Mouse (Mus musculus) liver, embryonic 14.5 days (tissue): Measurements from ENCODE around the gene Ppm1j. TPM values are rescaled to one million over a fixed set of nuclear protein-coding genes. Genes with fewer than 3 reads are reported as not detected.
"Not testable (repeated sequence)": the region's sequence is repeated elsewhere in the genome, so short reads cannot be mapped to it uniquely, and the experiment has no call there.

Source experiments
- ATAC-seq: fragments of 200-750 bp; cut with Nextera tagmentation; 2 replicates; pipeline ENCODE4 v1.8.0; 2017; ENCODE audit warnings: moderate number of reproducible peaks, mild to moderate bottlenecking, moderate library complexity; ENCODE audit not compliant: insufficient read depth
- DNase-seq, 3 experiments: peaks; one replicate each; pipeline ENCODE4 v3.0.0-alpha.2; 2012 to 2013; ENCODE audit warnings: low read depth in 3 of 3, low spot score in 3 of 3
- H3K27ac ChIP-seq: fragments of 300-500 bp; sonication (generic); 2 replicates; pipeline ENCODE4 v1.5.1; 2014; ENCODE audit warnings: moderate library complexity, mild to moderate bottlenecking, control low read depth, inconsistent platforms
- H3K27me3 ChIP-seq: fragments of 300-500 bp; sonication (generic); 2 replicates; pipeline ENCODE4 v1.6.1; 2014; ENCODE audit warnings: mild to moderate bottlenecking, low read length, moderate library complexity; ENCODE audit not compliant: control insufficient read depth, insufficient read depth
- H3K36me3 ChIP-seq: fragments of 300-500 bp; sonication (generic); replicated peaks from 2 replicates; pipeline ENCODE4 v1.6.1; 2014; ENCODE audit warnings: low read depth; ENCODE audit not compliant: control insufficient read depth, insufficient read depth
- H3K4me1 ChIP-seq, 2 experiments: fragments of 200-500 bp in 1 of 2; fragments of 300-500 bp in 1 of 2; sonication (generic) in 1 of 2; replicated peaks; 2 replicates each; pipeline ENCODE4 v1.6.1; 2012 to 2014; ENCODE audit warnings: antibody characterized with exemption in 1 of 2, inconsistent platforms in 1 of 2, low read length in 1 of 2; ENCODE audit not compliant: control insufficient read depth in 2 of 2, insufficient read depth in 2 of 2
- H3K4me2 ChIP-seq: fragments of 300-500 bp; sonication (generic); 2 replicates; pipeline ENCODE4 v1.6.1; 2014; ENCODE audit warnings: low read depth, mild to moderate bottlenecking, control low read depth, moderate library complexity
- H3K4me3 ChIP-seq, 2 experiments: fragments of 200-500 bp in 1 of 2; fragments of 300-500 bp in 1 of 2; sonication (generic) in 1 of 2; 2 replicates each; pipeline ENCODE4 v1.5.1; 2012 to 2014; ENCODE audit warnings: low read depth in 2 of 2, low read length in 2 of 2, mild to moderate bottlenecking in 2 of 2, control low read depth in 1 of 2, inconsistent platforms in 1 of 2, moderate library complexity in 1 of 2; ENCODE audit not compliant: insufficient read depth in 1 of 2
- H3K9ac ChIP-seq: fragments of 300-500 bp; sonication (generic); replicated peaks from 2 replicates; pipeline ENCODE4 v1.6.1; 2014; ENCODE audit warnings: mild to moderate bottlenecking, control low read depth, moderate library complexity
- H3K9me3 ChIP-seq: fragments of 300-500 bp; sonication (generic); 2 replicates; pipeline ENCODE4 v1.6.1; 2016; ENCODE audit warnings: low read length, mixed read lengths; ENCODE audit not compliant: control insufficient read depth
- CTCF ChIP-seq: IDR thresholded peaks from 2 replicates; pipeline ENCODE4 v1.5.1; 2016; ENCODE audit warnings: antibody characterized with exemption, low read depth, control low read depth
- EP300 ChIP-seq: IDR thresholded peaks from 2 replicates; pipeline ENCODE4 v1.6.1; 2016; ENCODE audit warnings: antibody characterized with exemption, low read depth
- WGBS: fragments of 180-500 bp; shearing (Covaris S2); extraction: QIAGEN DNeasy Blood & Tissue Kit; methylation state at CpG from one replicate; pipeline ENCODE4 v1.1.7; 2014; ENCODE audit not compliant: insufficient replicate concordance; 5-methylcytosine and 5-hydroxymethylcytosine counted together
- polyA plus RNA-seq, 2 experiments: library from polyadenylated mRNA; depleted of rRNA in 1 of 2; stranded (reverse) in 1 of 2; unstranded in 1 of 2; fragments of >200 nt; fragmentation: Nextera tagmentation in 1 of 2; extraction: Ambion mirVana in 1 of 2; gene quantifications; 2 replicates each; pipeline versions ENCODE4 v1.2.1 to v1.2.3; 2012 to 2014

Gene Ppm1j
- polyA plus RNA-seq, 2 experiments, result 0.17 TPM; not detected in 1

- Histone ChIP-seq H3K4me1 (no peaks in the 10 kb centered on the region), H3K27me3 (no peaks in the 10 kb centered on the region), H3K9me3 (no peaks in the 10 kb centered on the region), H3K27ac (no peak overlapping the region), H3K36me3 (no peaks in the 10 kb centered on the region), H3K4me2 (no peak overlapping the region), H3K4me3 (no peak overlapping the region), H3K9ac (no peak overlapping the region)
- 19% methylated on average over 1 of the region's 1 CpGs for WGBS
- DNase-seq (no peak), ATAC-seq (no peak)
- TF ChIP-seq EP300 (no peak), CTCF (no peak)
Observed at GRCm38 (mm10) chr3:104743864-104744263, 37.0 kb upstream of the Ppm1j start.

GRCm38 (mm10) chr3:104752845-104753244 is 28.0 kb upstream of the Ppm1j start:
- 12% methylated on average over 23 of the region's 25 CpGs for WGBS
- not testable (repeated sequence) for H3K4me1 ChIP-seq, H3K4me3 ChIP-seq, DNase-seq, H3K27me3 ChIP-seq, ATAC-seq, H3K36me3 ChIP-seq, H3K9me3 ChIP-seq, H3K9ac ChIP-seq, H3K27ac ChIP-seq
- peak overlapping the region; percentile 24; the same call in 1 of the 2 replicates for H3K4me2 ChIP-seq
- peak; percentile 71 for TF ChIP-seq CTCF

GRCm38 (mm10) chr3:104758406-104758805 is 22.4 kb upstream of the Ppm1j start:
- peak overlapping the region; percentile 32; the same call in 1 of the 2 replicates for H3K9ac ChIP-seq
- H3K4me1 ChIP-seq, result peaks cover 18 to 25% of the 10 kb centered on the region in 2 experiments
- peak overlapping the region; percentile 69 for H3K4me2 ChIP-seq
- H3K9me3 ChIP-seq, result no peaks in the 10 kb centered on the region
- no peak for TF ChIP-seq EP300
- TF ChIP-seq CTCF, result peak; percentile 94
- H3K27ac ChIP-seq, result no peak overlapping the region
- 1% methylated on average over 27 of the region's 27 CpGs for WGBS
- no peaks in the 10 kb centered on the region for H3K36me3 ChIP-seq
- ATAC-seq (peak; percentile 55), DNase-seq (peak; percentile 22 to 39 (median 34))
- peaks cover 6% of the 10 kb centered on the region for H3K27me3 ChIP-seq
- H3K4me3 ChIP-seq, result peak overlapping the region; percentile 31 to 43

GRCm38 (mm10) chr3:104758869-104759268 is 22.0 kb upstream of the Ppm1j start:
- Histone ChIP-seq H3K36me3 (no peaks in the 10 kb centered on the region), H3K9ac (no peak overlapping the region), H3K4me2 (peak overlapping the region; percentile 69), H3K27ac (no peak overlapping the region), H3K9me3 (no peaks in the 10 kb centered on the region), H3K4me3 (peak overlapping the region; percentile 31 to 43; a peak in 2 of 4 replicates), H3K4me1 (peaks cover 18 to 28% of the 10 kb centered on the region in 2 experiments), H3K27me3 (peaks cover 3% of the 10 kb centered on the region; the same call in 1 of the 2 replicates)
- WGBS, result 13% methylated on average over 5 of the region's 5 CpGs
- ATAC-seq (no peak), DNase-seq (no peak)
- TF ChIP-seq CTCF (no peak), EP300 (no peak)

- WGBS, result 12% methylated on average over 18 of the region's 20 CpGs
- peak overlapping the region in 1 of 2 experiments; percentile 18; a peak in 1 of 4 replicates for H3K4me3 ChIP-seq
Observed at GRCm38 (mm10) chr3:104762103-104762863, 18.6 kb upstream of the Ppm1j start.

More at GRCm38 (mm10) chr3:104762103-104762863, 18.6 kb upstream of the Ppm1j start:
- H3K4me1 ChIP-seq, result peaks cover 18 to 28% of the 10 kb centered on the region in 2 experiments
- peak; percentile 74 for ATAC-seq
- not testable (repeated sequence) for H3K9me3 ChIP-seq, H3K27me3 ChIP-seq, H3K36me3 ChIP-seq
- peak overlapping the region; percentile 73 for H3K4me2 ChIP-seq
- peak; percentile 31 to 60 (median 32) for DNase-seq
- peak overlapping the region; percentile 74 for H3K27ac ChIP-seq
- peak overlapping the region; percentile 35; the same call in 1 of the 2 replicates for H3K9ac ChIP-seq
